Mouse (Mus musculus): Measurements from ENCODE around the gene Urb2. TPM values are rescaled to one million over a fixed set of nuclear protein-coding genes. Genes with fewer than 3 reads are reported as not detected.
"Not testable (repeated sequence)": the region's sequence is repeated elsewhere in the genome, so short reads cannot be mapped to it uniquely, and the experiment has no call there.

Urb2 gene
- total RNA-seq, 1 experiment from 2014 or later: 28.0 TPM

GRCm38 (mm10) chr8:124011989-124012586 lies 9.2 kb upstream of the Urb2 start:
- no peak for ATAC-seq (replicated peaks; ENCODE audit: low read depth, poor library complexity, severe bottlenecking)

- ATAC-seq (replicated peaks; ENCODE audit: low read depth, poor library complexity, severe bottlenecking): not testable (repeated sequence)
Measured at GRCm38 (mm10) chr8:124014299-124014698, 7.0 kb upstream of the Urb2 start.

DNA sequence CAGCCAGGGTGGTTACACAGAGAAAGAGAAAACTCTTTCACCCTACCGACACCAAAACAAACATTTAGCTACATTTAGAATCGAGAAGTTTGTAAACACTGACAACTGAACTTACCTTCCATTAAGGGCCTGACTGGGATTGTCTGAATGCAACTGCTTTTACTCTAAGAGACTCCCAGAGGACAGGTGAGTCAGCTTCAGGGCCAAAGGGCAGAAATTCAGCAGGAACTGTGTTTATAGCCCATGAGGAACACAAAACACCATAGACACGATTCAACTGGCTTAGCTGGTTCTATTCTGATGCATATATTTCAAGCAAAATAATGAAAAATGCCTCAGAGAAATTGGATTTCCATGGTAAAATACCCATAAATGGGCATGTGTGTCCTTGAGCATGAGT lies 6.6 kb upstream of the Urb2 start:
- no peak for ATAC-seq (replicated peaks; ENCODE audit: low read depth, poor library complexity, severe bottlenecking)

GRCm38 (mm10) chr8:124019782-124020181 lies 1.5 kb upstream of the Urb2 start:
- ATAC-seq (replicated peaks; ENCODE audit: low read depth, poor library complexity, severe bottlenecking): peak; percentile 39

- ATAC-seq (replicated peaks; ENCODE audit: low read depth, poor library complexity, severe bottlenecking): peak; percentile 40
Measured at GRCm38 (mm10) chr8:124020439-124021236, 670 bp upstream of the Urb2 start.

DNA sequence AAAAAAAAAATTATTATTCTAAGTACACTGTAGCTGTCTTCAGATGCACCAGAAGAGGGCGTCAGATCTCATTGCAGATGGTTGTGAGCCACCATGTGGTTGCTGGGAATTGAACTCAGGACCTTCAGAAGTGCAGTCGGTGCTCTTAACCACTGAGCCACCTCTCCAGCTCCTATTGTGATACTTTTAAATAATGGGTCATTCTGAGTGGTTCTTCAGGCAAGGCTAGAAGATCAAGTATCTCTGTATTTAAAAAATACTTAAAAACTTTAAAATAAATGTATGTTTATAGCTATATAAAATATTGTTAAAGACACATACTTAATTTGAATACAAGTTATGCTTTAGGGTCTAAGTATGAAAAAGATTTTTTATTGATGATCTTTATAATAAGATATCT lies 5.0 kb downstream of the Urb2 start:
- not testable (repeated sequence) for ATAC-seq (replicated peaks; ENCODE audit: low read depth, poor library complexity, severe bottlenecking)

GRCm38 (mm10) chr8:124027831-124028230 lies 6.5 kb downstream of the Urb2 start:
- ATAC-seq (replicated peaks; ENCODE audit: low read depth, poor library complexity, severe bottlenecking): no peak

GRCm38 (mm10) chr8:124033400-124033799 lies 12.1 kb downstream of the Urb2 start:
- ATAC-seq (replicated peaks; ENCODE audit: low read depth, poor library complexity, severe bottlenecking): no peak

DNA sequence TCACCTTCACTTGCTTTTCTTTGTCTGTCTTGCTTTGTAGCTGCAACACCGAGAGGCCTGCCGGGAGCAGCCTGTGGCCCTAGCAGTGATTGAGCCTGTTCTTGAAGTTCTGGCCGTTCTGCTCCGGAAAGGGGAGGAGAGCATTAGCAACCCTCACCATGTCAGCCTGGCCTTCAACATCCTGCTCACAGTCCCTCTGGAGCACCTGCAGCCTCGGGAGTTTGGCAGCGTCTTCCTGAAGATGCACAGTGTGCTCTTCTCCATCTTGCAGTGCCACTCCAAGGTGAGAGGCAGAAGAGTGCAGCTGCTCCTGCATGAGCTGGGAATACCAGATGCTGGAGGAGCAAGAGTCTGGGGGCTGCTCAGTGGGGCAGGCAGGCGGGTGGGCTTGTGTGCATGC lies 16.8 kb downstream of the Urb2 start:
- no peak for ATAC-seq (replicated peaks; ENCODE audit: low read depth, poor library complexity, severe bottlenecking)

GRCm38 (mm10) chr8:124039351-124039750 lies 18.0 kb downstream of the Urb2 start:
- ATAC-seq (replicated peaks; ENCODE audit: low read depth, poor library complexity, severe bottlenecking): no peak

DNA sequence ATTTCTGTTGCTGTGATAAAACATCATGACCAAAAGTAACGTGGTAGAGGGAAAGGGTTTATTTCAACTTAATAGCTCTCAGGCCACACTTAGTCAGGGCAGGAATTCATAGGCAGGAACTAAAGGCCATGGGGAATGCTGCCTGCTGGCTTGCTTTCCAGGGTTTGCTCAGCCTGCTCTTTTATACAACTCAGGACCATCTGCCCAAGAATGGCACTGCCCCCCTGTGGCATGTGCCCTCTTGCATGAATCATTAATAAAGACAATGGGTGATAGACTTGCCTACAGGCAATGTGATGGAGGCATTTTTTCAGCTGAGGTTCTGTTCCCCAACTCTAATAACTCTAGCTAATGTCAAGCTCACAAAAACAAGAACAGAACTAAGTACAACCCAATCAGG lies 20.9 kb downstream of the Urb2 start:
- ATAC-seq (replicated peaks; ENCODE audit: low read depth, poor library complexity, severe bottlenecking): no peak

- ATAC-seq (replicated peaks; ENCODE audit: low read depth, poor library complexity, severe bottlenecking): no peak
Measured at GRCm38 (mm10) chr8:124044421-124044820, 23.1 kb downstream of the Urb2 start.

GRCm38 (mm10) chr8:124044931-124045330 lies 23.6 kb downstream of the Urb2 start:
- ATAC-seq (replicated peaks; ENCODE audit: low read depth, poor library complexity, severe bottlenecking): no peak

DNA sequence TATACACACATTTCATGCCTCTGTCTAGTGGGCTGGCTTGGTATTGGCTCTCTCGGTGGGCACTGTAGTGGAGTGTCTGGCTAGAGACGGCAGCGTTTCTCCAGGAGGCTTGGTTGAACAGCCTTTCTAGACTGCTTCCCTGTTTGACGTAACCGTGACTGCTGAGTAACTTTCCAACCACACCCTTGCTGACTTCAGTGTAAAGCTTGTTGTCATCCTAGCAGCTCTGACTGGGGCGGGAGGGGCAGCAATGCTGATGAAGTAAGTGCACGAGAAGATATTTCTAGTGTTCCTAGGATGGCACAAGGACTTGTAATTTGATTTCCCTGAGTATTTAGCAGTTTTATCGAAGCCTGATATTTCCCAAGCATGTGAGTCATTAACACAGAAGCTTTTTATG lies 24.5 kb downstream of the Urb2 start:
- ATAC-seq (replicated peaks; ENCODE audit: low read depth, poor library complexity, severe bottlenecking): peak; percentile 32; the same call in 1 of the 2 replicates

GRCm38 (mm10) chr8:124052110-124052509 lies 30.8 kb downstream of the Urb2 start:
- ATAC-seq (replicated peaks; ENCODE audit: low read depth, poor library complexity, severe bottlenecking): peak; percentile 97

GRCm38 (mm10) chr8:124052568-124052967 lies 31.3 kb downstream of the Urb2 start:
- no peak for ATAC-seq (replicated peaks; ENCODE audit: low read depth, poor library complexity, severe bottlenecking)

GRCm38 (mm10) chr8:124056832-124057655 lies 35.7 kb downstream of the Urb2 start:
- no peak for ATAC-seq (replicated peaks; ENCODE audit: low read depth, poor library complexity, severe bottlenecking)

- peak; percentile 77 for ATAC-seq (replicated peaks; ENCODE audit: low read depth, poor library complexity, severe bottlenecking)
Measured at GRCm38 (mm10) chr8:124066325-124067058, 45.2 kb downstream of the Urb2 start.

DNA sequence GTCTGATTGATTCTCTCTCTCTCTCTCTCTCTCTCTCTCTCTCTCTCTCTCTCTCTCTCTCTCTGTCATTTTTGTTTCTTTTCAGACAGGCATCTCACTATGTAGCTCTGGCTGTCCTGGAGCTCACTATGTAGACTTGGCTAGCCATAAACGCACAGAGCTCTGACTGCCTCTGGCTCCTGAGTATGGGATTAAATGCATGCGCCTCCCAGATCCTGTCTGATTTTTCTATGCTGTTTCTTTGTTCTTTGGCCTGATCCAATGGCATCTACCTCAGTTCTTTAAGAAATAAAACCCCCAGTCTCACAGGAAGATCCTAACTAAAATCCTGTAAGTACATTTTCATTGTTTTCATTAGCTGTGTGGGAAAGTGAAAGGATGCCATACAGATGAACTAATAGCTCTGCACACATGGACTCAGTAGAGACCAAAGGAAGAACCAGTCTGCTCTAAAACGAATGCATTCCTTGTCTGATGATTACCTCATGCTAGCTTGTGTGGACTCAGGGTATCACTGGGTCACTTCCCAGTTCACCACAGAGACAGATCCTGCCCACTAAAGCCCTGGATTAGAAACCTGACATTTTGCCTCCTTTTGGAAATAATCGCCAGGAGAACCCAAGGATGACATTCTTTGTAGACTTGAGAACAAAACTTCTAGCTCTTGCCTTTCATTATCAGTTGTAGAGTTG lies 45.9 kb downstream of the Urb2 start:
- no peak for ATAC-seq (replicated peaks; ENCODE audit: low read depth, poor library complexity, severe bottlenecking)
